In the genomic region with DNA sequence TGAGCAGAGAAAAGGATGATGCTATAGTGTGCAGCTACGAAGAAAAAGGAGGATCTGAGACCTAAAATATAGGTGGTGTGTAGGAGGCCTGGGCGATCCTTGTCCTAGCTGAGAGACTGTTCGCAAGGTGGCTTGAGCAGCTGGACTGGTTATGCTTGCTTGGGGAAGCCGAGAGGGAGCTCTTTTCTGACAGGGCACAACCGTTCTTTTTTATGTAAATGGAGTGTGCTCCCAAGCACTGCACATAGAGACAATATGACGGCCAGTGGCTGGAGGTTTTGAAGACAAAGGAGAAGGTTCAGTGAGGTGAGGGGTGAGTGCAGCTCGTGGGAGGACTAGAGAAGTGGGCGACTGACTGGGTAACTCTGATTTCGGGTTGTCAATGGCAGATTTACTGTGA, we compare ENCODE assay signal across 14 mouse cellular contexts. TPM values are rescaled to one million over a fixed set of nuclear protein-coding genes. Genes with fewer than 3 reads are reported as not detected.
DNase-seq lines count a peak whose midpoint lies in the region; ATAC-seq lines count a peak whose summit lies in the region.
"Had no signal": no experiment of that assay in that cellular context is flagged by ENCODE, and none has a peak within 500 bp of the region (broad histone marks: within the 10 kb centered on the region; RNA-seq: fewer than 3 reads in every experiment).

No protein-coding gene starts in this region.

- peak; percentile 21 for DNase-seq in neural tube, embryonic 11.5 days (ENCODE audit: low spot score)
- no peak for DNase-seq in neural tube, embryonic 10.5 days (ENCODE audit: extremely low spot score, low spot score)
- peak; percentile 30 for DNase-seq in hindbrain, embryonic 11.5 days (ENCODE audit: low spot score)
- DNase-seq in midbrain, embryonic 14.5 days, result peak; percentile 42
- DNase-seq in gastrocnemius, postnatal 4 days (ENCODE audit: low spot score in 2 of 2), result no peak
- DNase-seq in thymus, postnatal 4 days, result no peak
- DNase-seq in frontal cortex, postnatal 10 days (ENCODE audit: low spot score in 2 of 2), result no peak
- DNase-seq: cerebellum, adult 8-10 months; heart, adult 18-20 months; right cerebral cortex, postnatal 14 days had no signal

- H3K27me3 ChIP-seq in neural tube, embryonic 11.5 days (ENCODE audit: control insufficient read depth, insufficient read depth, low read length), result no peaks in the 10 kb centered on the region
- H3K27me3 ChIP-seq in hindbrain, embryonic 11.5 days (ENCODE audit: control insufficient read depth, insufficient read depth, low read length), result no peaks in the 10 kb centered on the region; the same call in 1 of the 2 replicates
- H3K27me3 ChIP-seq in midbrain, embryonic 14.5 days (ENCODE audit: control insufficient read depth, insufficient read depth, low read length), result peaks cover 7% of the 10 kb centered on the region; the same call in 1 of the 2 replicates
- H3K27me3 ChIP-seq: liver, embryonic 15.5 days had no signal

- no peak for ATAC-seq in neural tube, embryonic 11.5 days (ENCODE audit: insufficient read depth, low FRiP score, low TSS enrichment)
- peak; percentile 69 for ATAC-seq in hindbrain, embryonic 11.5 days (ENCODE audit: low FRiP score)
- ATAC-seq in midbrain, embryonic 14.5 days (ENCODE audit: low FRiP score, low TSS enrichment), result no peak; the same call in 1 of the 2 replicates
- ATAC-seq in erythroblast, adult 5-6 weeks (replicated peaks; ENCODE audit: low FRiP score, poor library complexity, severe bottlenecking), result no peak
- ATAC-seq: intestine, embryonic 15.5 days had no signal

- H3K36me3 ChIP-seq in neural tube, embryonic 11.5 days (ENCODE audit: control insufficient read depth, insufficient read depth, low read length), result no peaks in the 10 kb centered on the region
- H3K36me3 ChIP-seq in hindbrain, embryonic 11.5 days (ENCODE audit: control insufficient read depth, insufficient read depth, low read length), result no peaks in the 10 kb centered on the region
- H3K36me3 ChIP-seq in midbrain, embryonic 14.5 days (ENCODE audit: control insufficient read depth, insufficient read depth, low read length), result no peaks in the 10 kb centered on the region
- H3K36me3 ChIP-seq: G1E; intestine, embryonic 15.5 days; liver, embryonic 15.5 days had no signal

- no peak overlapping the region for H3K27ac ChIP-seq in neural tube, embryonic 11.5 days (ENCODE audit: low read depth, low read length)
- H3K27ac ChIP-seq in hindbrain, embryonic 11.5 days (ENCODE audit: low read depth, low read length), result 0 out of 2 replicates have a peak overlapping the region, but pooled peaks have one; percentile 36
- peak overlapping the region; percentile 72 for H3K27ac ChIP-seq in midbrain, embryonic 14.5 days (replicated peaks; ENCODE audit: low read depth, low read length)
- H3K27ac ChIP-seq: intestine, embryonic 15.5 days; liver, embryonic 15.5 days had no signal

- no peak overlapping the region for H3K4me3 ChIP-seq in neural tube, embryonic 11.5 days (ENCODE audit: low read depth, low read length)
- no peak overlapping the region for H3K4me3 ChIP-seq in hindbrain, embryonic 11.5 days (ENCODE audit: low read depth, low read length)
- no peak overlapping the region for H3K4me3 ChIP-seq in midbrain, embryonic 14.5 days (replicated peaks; ENCODE audit: low read depth, low read length)
- H3K4me3 ChIP-seq: intestine, embryonic 15.5 days; liver, embryonic 15.5 days had no signal

- WGBS in neural tube, embryonic 11.5 days, result 46% methylated on average over 9 of the region's 9 CpGs
- 33% methylated on average over 9 of the region's 9 CpGs for WGBS in hindbrain, embryonic 11.5 days
- WGBS in midbrain, embryonic 14.5 days, result 36% methylated on average over 9 of the region's 9 CpGs

- no peaks in the 10 kb centered on the region for H3K9me3 ChIP-seq in neural tube, embryonic 11.5 days (ENCODE audit: control insufficient read depth, low read length)
- H3K9me3 ChIP-seq in hindbrain, embryonic 11.5 days (ENCODE audit: control insufficient read depth, low read length), result no peaks in the 10 kb centered on the region
- H3K9me3 ChIP-seq in midbrain, embryonic 14.5 days (ENCODE audit: control insufficient read depth, low read length), result no peaks in the 10 kb centered on the region
- H3K9me3 ChIP-seq: G1E; intestine, embryonic 15.5 days; liver, embryonic 15.5 days had no signal

- no peaks in the 10 kb centered on the region for H3K4me1 ChIP-seq in neural tube, embryonic 11.5 days (ENCODE audit: control insufficient read depth, insufficient read depth, low read length)
- no peaks in the 10 kb centered on the region for H3K4me1 ChIP-seq in hindbrain, embryonic 11.5 days (replicated peaks; ENCODE audit: control insufficient read depth, insufficient read depth, low read length)
- H3K4me1 ChIP-seq in midbrain, embryonic 14.5 days (ENCODE audit: control insufficient read depth, insufficient read depth, low read length), result peaks cover 6% of the 10 kb centered on the region; the same call in 1 of the 2 replicates
- H3K4me1 ChIP-seq: intestine, embryonic 15.5 days; liver, embryonic 15.5 days had no signal

- no peak overlapping the region for H3K9ac ChIP-seq in neural tube, embryonic 11.5 days (ENCODE audit: low read length)
- H3K9ac ChIP-seq in hindbrain, embryonic 11.5 days (ENCODE audit: low read depth, low read length), result no peak overlapping the region; the same call in 1 of the 2 replicates
- H3K9ac ChIP-seq in midbrain, embryonic 14.5 days (replicated peaks; ENCODE audit: low read length), result no peak overlapping the region
- H3K9ac ChIP-seq: intestine, embryonic 15.5 days; liver, embryonic 15.5 days had no signal

- H3K4me2 ChIP-seq in neural tube, embryonic 11.5 days (ENCODE audit: low read depth), result no peak overlapping the region
- H3K4me2 ChIP-seq in hindbrain, embryonic 11.5 days (replicated peaks; ENCODE audit: low read depth, low read length), result no peak overlapping the region
- peak overlapping the region; percentile 25 for H3K4me2 ChIP-seq in midbrain, embryonic 14.5 days (ENCODE audit: low read length)
- H3K4me2 ChIP-seq: intestine, embryonic 15.5 days; liver, embryonic 15.5 days had no signal

RNA-seq across cellular contexts. Expression of a gene that starts 18.7 kb away (rescaled TPM):
- 163 and 179 TPM in 2 replicates for polyA plus RNA-seq in neural tube, embryonic 11.5 days (2014; fragmentation: Nextera tagmentation; extraction: Ambion mirVana)
- polyA plus RNA-seq in hindbrain, embryonic 11.5 days (2014; fragmentation: Nextera tagmentation; extraction: Ambion mirVana), result 127 and 174 TPM in 2 replicates
- 92.3 and 106 TPM in 2 replicates for polyA plus RNA-seq in midbrain, embryonic 14.5 days (2014; fragmentation: Nextera tagmentation; extraction: Ambion mirVana)
- total RNA-seq in gastrocnemius, postnatal 4 days (2021), result 10 to 100 TPM; 75.2 to 82.0 TPM
- total RNA-seq in erythroblast, adult 5-6 weeks (2015; ENCODE audit: low replicate concordance), result 36.5 and 47.0 TPM in 2 replicates
- 76.8 and 92.0 TPM in 2 replicates for total RNA-seq in erythroblast, adult 5-6 weeks (2017; ENCODE audit: low replicate concordance)

RNA-seq across cellular contexts. Expression of a gene that starts 18.8 kb away (rescaled TPM):
- 2.6 and 3.5 TPM in 2 replicates for polyA plus RNA-seq in neural tube, embryonic 11.5 days (2014; fragmentation: Nextera tagmentation; extraction: Ambion mirVana)
- polyA plus RNA-seq in hindbrain, embryonic 11.5 days (2014; fragmentation: Nextera tagmentation; extraction: Ambion mirVana), result 3.0 and 5.0 TPM in 2 replicates
- 1.6 and 1.9 TPM in 2 replicates for polyA plus RNA-seq in midbrain, embryonic 14.5 days (2014; fragmentation: Nextera tagmentation; extraction: Ambion mirVana)
- total RNA-seq in gastrocnemius, postnatal 4 days (2021), result 1 to 10 TPM; 2.4 to 2.9 TPM
- 2.1 and 3.3 TPM in 2 replicates for total RNA-seq in erythroblast, adult 5-6 weeks (2015; ENCODE audit: low replicate concordance)
- 2.2 and 4.0 TPM in 2 replicates for total RNA-seq in erythroblast, adult 5-6 weeks (2017; ENCODE audit: low replicate concordance)

RNA-seq across cellular contexts. Expression of a gene that starts 34.2 kb away (rescaled TPM):
- polyA plus RNA-seq in neural tube, embryonic 11.5 days (2014; fragmentation: Nextera tagmentation; extraction: Ambion mirVana), result 300 and 324 TPM in 2 replicates
- 279 and 285 TPM in 2 replicates for polyA plus RNA-seq in hindbrain, embryonic 11.5 days (2014; fragmentation: Nextera tagmentation; extraction: Ambion mirVana)
- polyA plus RNA-seq in midbrain, embryonic 14.5 days (2014; fragmentation: Nextera tagmentation; extraction: Ambion mirVana), result 207 and 220 TPM in 2 replicates
- 100 to 1,000 TPM; 345 to 347 TPM for total RNA-seq in gastrocnemius, postnatal 4 days (2021)
- total RNA-seq in erythroblast, adult 5-6 weeks (2015; ENCODE audit: low replicate concordance), result 266 and 403 TPM in 2 replicates
- total RNA-seq in erythroblast, adult 5-6 weeks (2017; ENCODE audit: low replicate concordance), result 548 and 594 TPM in 2 replicates

RNA-seq across cellular contexts. Expression of a gene that starts 36.3 kb away (rescaled TPM):
- polyA plus RNA-seq in neural tube, embryonic 11.5 days (2014; fragmentation: Nextera tagmentation; extraction: Ambion mirVana), result 0.88 and 1.9 TPM in 2 replicates
- polyA plus RNA-seq in hindbrain, embryonic 11.5 days (2014; fragmentation: Nextera tagmentation; extraction: Ambion mirVana), result 1.1 and 1.2 TPM in 2 replicates
- 0.26 TPM in 1 of 2 replicates, not detected in the other for polyA plus RNA-seq in midbrain, embryonic 14.5 days (2014; fragmentation: Nextera tagmentation; extraction: Ambion mirVana)
- 1 to 10 TPM; 1.6 to 2.0 TPM for total RNA-seq in gastrocnemius, postnatal 4 days (2021)
- 11.9 and 14.2 TPM in 2 replicates for total RNA-seq in erythroblast, adult 5-6 weeks (2015; ENCODE audit: low replicate concordance)
- total RNA-seq in erythroblast, adult 5-6 weeks (2017; ENCODE audit: low replicate concordance), result 4.6 and 16.4 TPM in 2 replicates

Comparison
In these comparisons a context has a peak if more than half of its experiments do, and no peak if none do; other contexts are left out.
1. DNase-seq: peak in neural tube, embryonic 11.5 days (single experiment), hindbrain, embryonic 11.5 days (single experiment) and midbrain, embryonic 14.5 days (single experiment); none in neural tube, embryonic 10.5 days (single experiment), gastrocnemius, postnatal 4 days (0 of 2), thymus, postnatal 4 days (single experiment) and frontal cortex, postnatal 10 days (0 of 2).